Mouse (Mus musculus) Patski (cell line): ENCODE data around the gene Gpr85. TPM values are rescaled to one million over a fixed set of nuclear protein-coding genes. Genes with fewer than 3 reads are reported as not detected.

Experiments
- ATAC-seq: fragments of 100-300 bp; one replicate; pipeline ENCODE4 v1.8.0; 2021
- CTCF ChIA-PET: fragments of 350-600 bp; sonication (Branson Sonifier 250); formaldehyde crosslinking; loops from one replicate; lab custom pipeline; 2022; ENCODE audit warnings: inconsistent platforms; lab: Charles Lee
- POLR2A ChIA-PET: fragments of 350-600 bp; sonication (Branson Sonifier 250); formaldehyde crosslinking; loops from one replicate; lab custom pipeline; 2022; ENCODE audit warnings: antibody characterized with exemption, inconsistent platforms; lab: Charles Lee
- DNase-seq: peaks from one replicate; pipeline ENCODE4 v3.0.0-alpha.2; 2011; ENCODE audit warnings: low read depth, low spot score
- H3K27me3 ChIP-seq: fragments of 371-371 bp; one replicate; pipeline ENCODE4 v1.5.1; 2021
- CTCF ChIP-seq: fragments of 100-300 bp; IDR thresholded peaks from one replicate; pipeline ENCODE4 v1.5.1; 2021
- in situ Hi-C: fragments of 300-500 bp; cut with MboI; formaldehyde crosslinking; loops from 3 replicates; pipeline ENCODE4 v1.11.1; 2018; ENCODE audit warnings: low pct_unique_long_range_greater_than_20kb, mixed read lengths
- polyA plus RNA-seq: library from polyadenylated mRNA; unstranded; gene quantifications from one replicate; pipeline ENCODE4 v1.2.3, GENCODE M21; 2021

Gpr85 gene
- polyA plus RNA-seq, 1 experiment from 2014 or later = 0.10 TPM

DNA sequence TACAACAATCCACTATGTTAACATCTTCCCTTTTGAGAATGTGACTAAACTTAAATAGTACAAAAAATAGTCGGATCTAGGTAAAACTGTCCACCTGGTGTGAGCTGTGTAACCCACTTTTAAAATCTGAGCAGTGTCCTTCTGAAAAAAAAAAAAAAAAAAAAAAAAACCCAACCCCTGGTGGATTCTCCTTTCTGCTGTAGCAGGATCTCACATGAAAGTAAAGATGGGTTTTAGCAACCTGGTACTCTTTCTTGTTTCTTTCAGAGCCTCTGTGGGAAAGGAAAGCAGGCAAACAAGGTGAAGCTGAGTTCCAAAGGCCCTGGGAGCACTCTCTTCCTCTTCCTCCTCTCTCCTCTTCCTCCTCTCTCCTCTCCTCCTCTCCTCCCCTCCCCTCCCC, 10.9 kb downstream of the Gpr85 start:
- peaks cover 62% of the 10 kb centered on the region for H3K27me3 ChIP-seq
- ATAC-seq = no peak
- no peak for TF ChIP-seq CTCF
- ChIA-PET CTCF (no interaction called here), POLR2A (interaction anchor here (0.6 kb wide), 1 partner anchor 161 kb away, joined by 4 read pairs; no protein-coding TSS in a partner anchor)
- no peak for DNase-seq
- in situ Hi-C loops = no loop called here

DNA sequence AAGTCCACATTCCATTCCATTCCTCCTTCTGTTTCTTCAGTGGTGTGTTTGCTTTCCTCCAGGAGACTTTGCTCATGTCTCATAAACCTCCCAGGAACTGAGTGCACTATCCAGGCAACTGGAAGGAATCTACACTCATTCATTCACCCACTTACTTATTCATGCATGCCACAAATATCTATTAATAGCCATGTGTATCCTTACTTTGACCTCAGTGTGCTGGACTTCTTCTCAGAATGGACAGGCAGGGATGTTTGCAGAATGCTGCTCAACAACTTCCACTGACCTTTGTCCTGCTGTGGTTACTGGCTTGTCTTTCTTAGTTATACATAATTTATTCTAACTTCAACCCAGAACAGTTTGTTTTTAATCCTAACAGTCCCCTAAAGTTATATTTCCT, 23.1 kb downstream of the Gpr85 start:
- no peak for DNase-seq
- ChIA-PET POLR2A (no interaction called here), CTCF (no interaction called here)
- H3K27me3 ChIP-seq = no peaks in the 10 kb centered on the region
- peak; percentile 65 for ATAC-seq
- no peak for TF ChIP-seq CTCF
- in situ Hi-C loops = no loop called here

DNA sequence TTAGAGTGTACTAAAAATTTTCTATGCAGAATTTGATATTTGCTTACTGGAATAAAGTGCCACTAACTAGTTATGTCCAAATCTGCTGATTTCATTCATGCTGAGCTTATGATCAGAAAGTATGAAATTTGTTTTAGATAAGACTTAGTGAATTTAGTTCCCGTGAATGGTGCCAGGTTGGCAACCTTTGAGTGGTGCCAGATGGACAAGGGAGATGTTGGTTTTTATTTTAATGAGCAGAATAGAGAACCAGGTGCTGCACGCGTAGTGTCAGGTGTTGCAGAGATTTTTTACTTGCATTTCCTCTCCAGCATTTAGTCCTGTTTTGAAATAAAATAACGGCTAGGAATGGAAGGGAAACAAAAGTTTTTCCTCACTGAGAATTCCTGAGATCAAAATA, 27.6 kb downstream of the Gpr85 start:
- DNase-seq (no peak), ATAC-seq (no peak)
- TF ChIP-seq CTCF = no peak
- H3K27me3 ChIP-seq = no peaks in the 10 kb centered on the region
- CTCF ChIA-PET = no interaction called here
- POLR2A ChIA-PET = no interaction called here
- in situ Hi-C loops = no loop called here

DNA sequence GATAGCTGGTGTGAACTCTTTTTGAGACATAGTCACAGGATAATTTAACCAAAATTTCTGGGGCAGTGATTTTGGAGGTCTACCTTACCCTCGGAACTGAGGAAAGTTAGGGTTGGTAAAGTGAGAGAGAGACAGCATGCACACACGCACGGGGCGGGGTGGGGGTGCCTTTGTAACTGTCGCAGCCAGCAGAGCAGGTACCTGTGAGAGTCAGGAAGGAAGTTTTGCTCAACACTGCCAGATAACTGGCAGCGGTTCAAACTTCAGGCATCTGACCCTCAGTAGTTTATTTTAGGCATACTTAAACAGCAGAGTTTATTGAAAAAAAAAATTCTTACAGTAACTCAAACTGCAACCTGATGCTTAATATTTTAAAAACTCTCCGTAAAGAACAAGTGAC, 39.7 kb downstream of the Gpr85 start:
- TF ChIP-seq CTCF = no peak

DNA sequence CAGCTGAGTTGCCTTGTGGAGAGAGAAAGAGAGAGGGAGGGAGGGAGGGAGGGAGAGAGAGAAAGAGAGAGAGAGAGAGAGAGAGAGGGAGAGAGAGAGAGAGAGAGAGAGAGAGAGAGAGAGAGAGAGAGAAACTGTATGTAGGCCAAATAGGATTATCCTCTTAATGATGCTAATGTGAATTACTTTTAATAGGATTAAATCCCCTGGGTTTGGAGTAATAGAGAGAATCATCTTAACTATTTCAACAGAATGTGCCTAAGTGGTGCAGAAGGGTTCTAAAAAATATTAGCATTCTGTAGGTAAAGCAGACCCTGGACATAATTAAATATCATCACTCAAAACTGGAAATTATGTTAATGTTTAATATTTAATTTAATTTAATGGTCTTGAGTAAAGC, 42.4 kb downstream of the Gpr85 start:
- in situ Hi-C loops = no loop called here
- ATAC-seq = no peak
- H3K27me3 ChIP-seq = no peaks in the 10 kb centered on the region
- ChIA-PET POLR2A (no interaction called here), CTCF (no interaction called here)
- no peak for DNase-seq
- no peak for TF ChIP-seq CTCF

More for the DNA sequence above, 39.7 kb downstream of the Gpr85 start:
- CTCF ChIA-PET = no interaction called here
- DNase-seq = no peak
- no peak for ATAC-seq
- POLR2A ChIA-PET = no interaction called here
- in situ Hi-C loops = no loop called here
- H3K27me3 ChIP-seq = no peaks in the 10 kb centered on the region

Other genes with a start within 250 kb of the Gpr85 start
- gene Tmem168, start 231.8 kb downstream of the Gpr85 start, polyA plus RNA-seq = 18.6 TPM
- gene Bmt2, start 162.0 kb downstream of the Gpr85 start, polyA plus RNA-seq = 13.7 TPM
- 57.9 TPM for gene 2610001J05Rik, start 31.6 kb upstream of the Gpr85 start, polyA plus RNA-seq